Mouse (Mus musculus): ENCODE measurements around the gene Scube1. TPM values are rescaled to one million over a fixed set of nuclear protein-coding genes. Genes with fewer than 3 reads are reported as not detected.

The Scube1 gene
- polyA plus RNA-seq, 1 experiment from 2014 or later: 10.3 TPM

GRCm38 (mm10) chr15:83570641-83571040, 154.2 kb downstream of the Scube1 start:
- H3K4me3 ChIP-seq (replicated peaks): no peak overlapping the region
- no peak overlapping the region for H3K4me2 ChIP-seq
- H3K4me1 ChIP-seq: no peaks in the 10 kb centered on the region
- H3K36me3 ChIP-seq: peaks cover 12% of the 10 kb centered on the region; the same call in 1 of the 2 replicates
- no peak overlapping the region for H3K27ac ChIP-seq
- no peak overlapping the region for H3K9ac ChIP-seq
- no peak for ATAC-seq (ENCODE audit: insufficient read depth, low FRiP score, low read depth)
- WGBS: 63% methylated on average over 2 of the region's 2 CpGs
- H3K27me3 ChIP-seq (replicated peaks): no peaks in the 10 kb centered on the region
- no peaks in the 10 kb centered on the region for H3K9me3 ChIP-seq

DNA sequence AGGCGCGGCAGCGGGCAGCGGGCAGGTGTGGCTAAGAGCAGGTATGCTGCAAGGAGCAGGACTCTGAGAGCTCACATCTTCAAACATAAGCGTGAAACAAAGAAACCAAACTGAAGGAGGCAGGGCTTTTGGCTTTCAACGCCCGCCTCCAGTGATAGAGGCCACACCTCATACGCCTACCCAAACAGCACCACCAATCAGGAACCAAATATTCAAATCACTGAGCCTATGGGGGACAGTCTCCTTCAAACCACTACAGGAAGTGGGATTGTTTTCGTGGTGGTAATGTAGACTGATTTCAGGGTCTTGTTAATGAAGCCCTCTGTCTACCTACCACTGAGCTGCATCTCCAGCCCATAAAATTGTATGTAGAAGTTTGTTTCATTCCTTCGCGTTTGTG, 155.1 kb downstream of the Scube1 start:
- Histone ChIP-seq H3K4me1 (no peaks in the 10 kb centered on the region), H3K27me3 (replicated peaks) (no peaks in the 10 kb centered on the region), H3K4me2 (no peak overlapping the region), H3K36me3 (0 out of 2 replicates have a peak, but pooled peaks cover 5% of the 10 kb centered on the region), H3K4me3 (replicated peaks) (no peak overlapping the region), H3K27ac (no peak overlapping the region), H3K9me3 (no peaks in the 10 kb centered on the region), H3K9ac (no peak overlapping the region)
- 56% methylated on average over 11 of the region's 11 CpGs for WGBS
- no peak for ATAC-seq (ENCODE audit: insufficient read depth, low FRiP score, low read depth)

- no peak for ATAC-seq (ENCODE audit: insufficient read depth, low FRiP score, low read depth)
- peaks cover 9% of the 10 kb centered on the region for H3K4me1 ChIP-seq
- no peak overlapping the region for H3K4me2 ChIP-seq
- no peaks in the 10 kb centered on the region for H3K27me3 ChIP-seq (replicated peaks)
- WGBS: 94% methylated on average over 5 of the region's 5 CpGs
- no peaks in the 10 kb centered on the region for H3K9me3 ChIP-seq
- H3K4me3 ChIP-seq (replicated peaks): no peak overlapping the region
- 0 out of 2 replicates have a peak, but pooled peaks cover 2% of the 10 kb centered on the region for H3K36me3 ChIP-seq
- no peak overlapping the region for H3K27ac ChIP-seq
- H3K9ac ChIP-seq: no peak overlapping the region
Measured at GRCm38 (mm10) chr15:83568544-83568943, 156.3 kb downstream of the Scube1 start.

- Histone ChIP-seq H3K4me2 (no peak overlapping the region), H3K27me3 (replicated peaks) (no peaks in the 10 kb centered on the region), H3K4me1 (peaks cover 15% of the 10 kb centered on the region), H3K27ac (no peak overlapping the region), H3K36me3 (no peaks in the 10 kb centered on the region), H3K9ac (no peak overlapping the region), H3K4me3 (replicated peaks) (no peak overlapping the region), H3K9me3 (no peaks in the 10 kb centered on the region)
- ATAC-seq (ENCODE audit: insufficient read depth, low FRiP score, low read depth): no peak
- 80% methylated on average over 3 of the region's 3 CpGs for WGBS
Measured at GRCm38 (mm10) chr15:83567728-83568127, 157.1 kb downstream of the Scube1 start.

DNA sequence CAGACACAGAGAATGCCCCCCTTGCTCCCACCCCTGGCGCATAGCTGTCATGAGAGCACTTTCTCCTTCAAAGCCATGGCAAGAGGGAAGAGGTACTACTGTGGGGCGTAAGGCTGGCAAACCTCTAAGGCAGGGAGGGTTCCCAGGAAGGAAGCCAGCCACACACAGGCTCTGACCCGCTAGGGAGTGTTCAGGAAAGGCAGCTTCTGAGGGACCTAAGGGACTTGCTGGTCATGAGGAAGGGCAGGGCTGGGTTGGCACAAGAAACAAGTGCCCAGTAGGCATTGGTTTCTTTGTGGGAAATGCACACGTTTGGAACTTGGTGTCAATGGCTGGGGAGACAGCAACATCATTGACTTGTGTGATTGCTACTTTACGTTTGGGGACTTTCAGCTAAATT, 158.8 kb downstream of the Scube1 start:
- 73% methylated on average over 5 of the region's 5 CpGs for WGBS
- H3K27ac ChIP-seq: no peak overlapping the region
- H3K27me3 ChIP-seq (replicated peaks): no peaks in the 10 kb centered on the region
- no peak overlapping the region for H3K4me3 ChIP-seq (replicated peaks)
- H3K4me1 ChIP-seq: peaks cover 17% of the 10 kb centered on the region
- no peak for ATAC-seq (ENCODE audit: insufficient read depth, low FRiP score, low read depth)
- no peak overlapping the region for H3K4me2 ChIP-seq
- H3K36me3 ChIP-seq: no peaks in the 10 kb centered on the region
- H3K9me3 ChIP-seq: no peaks in the 10 kb centered on the region
- no peak overlapping the region for H3K9ac ChIP-seq

DNA sequence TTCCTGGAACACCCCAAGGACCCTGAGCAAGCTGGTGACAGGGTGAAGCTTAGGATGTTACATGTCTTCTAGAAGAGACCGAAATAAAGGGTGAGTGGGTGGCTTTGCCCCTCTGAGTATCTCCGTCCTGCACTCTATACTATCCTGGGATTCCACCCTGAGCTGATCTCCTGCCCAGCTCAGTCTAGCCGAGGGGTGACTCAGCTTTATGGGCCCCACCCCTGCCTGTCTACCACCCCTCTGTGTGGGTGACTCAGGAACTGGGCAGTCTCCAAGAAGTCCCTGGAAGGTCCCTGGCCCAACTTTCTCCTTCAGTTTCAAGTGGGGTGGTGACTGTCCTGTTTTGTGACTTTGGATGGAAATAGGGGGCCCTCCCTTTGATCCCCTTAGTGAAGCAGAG, 159.4 kb downstream of the Scube1 start:
- ATAC-seq (ENCODE audit: insufficient read depth, low FRiP score, low read depth): peak; percentile 74; the same call in 1 of the 2 replicates
- no peak overlapping the region for H3K4me2 ChIP-seq

GRCm38 (mm10) chr15:83563857-83564651, 160.8 kb downstream of the Scube1 start:
- Histone ChIP-seq H3K4me2 (peak overlapping the region; percentile 96), H3K36me3 (no peaks in the 10 kb centered on the region), H3K4me3 (replicated peaks) (peak overlapping the region; percentile 56), H3K27ac (peak overlapping the region; percentile 66), H3K9me3 (no peaks in the 10 kb centered on the region), H3K4me1 (peaks cover 17% of the 10 kb centered on the region), H3K9ac (peak overlapping the region; percentile 54; the same call in 1 of the 2 replicates), H3K27me3 (replicated peaks) (no peaks in the 10 kb centered on the region)
- 2% methylated on average over 27 of the region's 27 CpGs for whole genome bisulfite sequencing
- ATAC-seq (ENCODE audit: insufficient read depth, low FRiP score, low read depth): peak; percentile 50

More for the DNA sequence above, 159.4 kb downstream of the Scube1 start:
- WGBS: 69% methylated on average over 3 of the region's 3 CpGs
- Histone ChIP-seq H3K27me3 (replicated peaks) (no peaks in the 10 kb centered on the region), H3K9ac (no peak overlapping the region), H3K36me3 (no peaks in the 10 kb centered on the region), H3K27ac (no peak overlapping the region), H3K9me3 (no peaks in the 10 kb centered on the region), H3K4me3 (replicated peaks) (no peak overlapping the region), H3K4me1 (peaks cover 17% of the 10 kb centered on the region)

DNA sequence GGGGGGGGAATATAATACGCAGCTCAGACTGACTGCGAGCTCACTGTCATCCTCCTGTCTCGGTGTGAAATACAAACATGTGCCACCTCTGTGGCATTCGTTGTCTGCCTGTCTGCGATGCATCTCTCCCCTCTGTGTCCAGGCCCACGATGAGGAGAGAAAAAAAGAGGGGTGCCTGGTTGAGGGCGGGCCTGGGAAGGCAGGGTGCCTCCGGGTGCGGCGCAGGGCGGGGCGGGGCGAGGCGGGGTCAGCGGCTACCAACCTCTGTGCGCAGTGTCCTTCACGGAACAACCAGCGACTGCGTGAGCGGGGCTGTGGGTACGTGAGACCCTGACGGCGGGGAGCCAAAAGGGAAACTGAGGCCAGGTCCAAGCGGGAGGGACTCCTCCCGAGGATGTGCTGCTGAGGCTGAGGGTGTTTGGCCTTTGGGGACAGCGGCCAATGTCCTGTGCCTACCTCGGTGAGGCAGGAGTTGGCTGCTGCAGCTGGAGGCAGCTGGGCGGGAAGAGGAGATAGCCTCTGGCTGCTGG, 161.4 kb downstream of the Scube1 start, which contains the start of the genes Tspo and Mcat:
Gene Tspo, plus strand, starts transcription at position 266 of the 530 bp plus-strand sequence.
Gene Mcat, minus strand, starts transcription at position 461 of the 530 bp plus-strand sequence.
- peak within 1 kb of the TSS; percentile 96 for H3K4me2 ChIP-seq
- under 1% methylated on average over 28 of the region's 28 CpGs for WGBS
- peak within 1 kb of the TSS; percentile 56 for H3K4me3 ChIP-seq (replicated peaks)
- peak within 1 kb of the TSS; percentile 54; the same call in 1 of the 2 replicates for H3K9ac ChIP-seq
- ATAC-seq (ENCODE audit: insufficient read depth, low FRiP score, low read depth): peak; percentile 67
- no peaks in the 10 kb centered on the region for H3K36me3 ChIP-seq
- no peaks in the 10 kb centered on the region for H3K9me3 ChIP-seq
- no peaks in the 10 kb centered on the region for H3K27me3 ChIP-seq (replicated peaks)
- H3K4me1 ChIP-seq: peaks cover 17% of the 10 kb centered on the region
- H3K27ac ChIP-seq: peak within 1 kb of the TSS; percentile 66

GRCm38 (mm10) chr15:83562626-83563270, 162.1 kb downstream of the Scube1 start:
- peak overlapping the region; percentile 66 for H3K27ac ChIP-seq
- no peaks in the 10 kb centered on the region for H3K27me3 ChIP-seq (replicated peaks)
- peak overlapping the region; percentile 56 for H3K4me3 ChIP-seq (replicated peaks)
- no peak overlapping the region for H3K9ac ChIP-seq
- peak; percentile 56; the same call in 1 of the 2 replicates for ATAC-seq (ENCODE audit: insufficient read depth, low FRiP score, low read depth)
- peaks cover 17% of the 10 kb centered on the region for H3K4me1 ChIP-seq
- no peaks in the 10 kb centered on the region for H3K36me3 ChIP-seq
- H3K9me3 ChIP-seq: no peaks in the 10 kb centered on the region
- 39% methylated on average over 15 of the region's 15 CpGs for WGBS
- H3K4me2 ChIP-seq: peak overlapping the region; percentile 96

DNA sequence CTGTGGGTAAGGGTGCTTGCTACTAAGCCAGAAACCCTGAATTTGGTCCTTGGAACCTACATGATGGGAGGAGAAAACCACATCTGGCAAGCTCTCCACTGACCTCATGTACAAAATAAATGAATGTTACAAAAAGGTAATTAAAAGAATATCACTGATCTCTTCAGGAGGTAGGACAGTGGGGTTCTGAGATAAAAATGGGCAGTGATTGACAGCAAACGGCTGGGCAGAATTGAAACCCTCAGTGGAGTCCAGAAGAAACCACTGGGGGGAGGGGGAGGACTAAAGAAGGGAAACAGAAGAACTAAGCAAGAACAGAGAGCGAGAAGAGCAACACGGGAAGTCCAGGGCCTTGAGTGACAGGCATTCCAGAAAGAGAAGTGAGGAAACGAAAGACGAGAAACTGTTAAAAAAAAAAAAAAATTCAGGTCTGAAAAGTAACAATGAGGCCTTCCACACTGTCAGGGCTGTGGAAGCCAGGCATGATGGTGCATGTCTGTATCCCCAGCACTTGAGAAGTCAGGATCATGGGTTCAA, 163.8 kb downstream of the Scube1 start:
- Histone ChIP-seq H3K4me1 (peaks cover 17% of the 10 kb centered on the region), H3K36me3 (no peaks in the 10 kb centered on the region), H3K4me2 (no peak overlapping the region), H3K9ac (no peak overlapping the region), H3K27ac (no peak overlapping the region), H3K4me3 (replicated peaks) (no peak overlapping the region), H3K27me3 (replicated peaks) (no peaks in the 10 kb centered on the region), H3K9me3 (no peaks in the 10 kb centered on the region)
- WGBS: 59% methylated on average over 5 of the region's 5 CpGs
- no peak for ATAC-seq (ENCODE audit: insufficient read depth, low FRiP score, low read depth)

DNA sequence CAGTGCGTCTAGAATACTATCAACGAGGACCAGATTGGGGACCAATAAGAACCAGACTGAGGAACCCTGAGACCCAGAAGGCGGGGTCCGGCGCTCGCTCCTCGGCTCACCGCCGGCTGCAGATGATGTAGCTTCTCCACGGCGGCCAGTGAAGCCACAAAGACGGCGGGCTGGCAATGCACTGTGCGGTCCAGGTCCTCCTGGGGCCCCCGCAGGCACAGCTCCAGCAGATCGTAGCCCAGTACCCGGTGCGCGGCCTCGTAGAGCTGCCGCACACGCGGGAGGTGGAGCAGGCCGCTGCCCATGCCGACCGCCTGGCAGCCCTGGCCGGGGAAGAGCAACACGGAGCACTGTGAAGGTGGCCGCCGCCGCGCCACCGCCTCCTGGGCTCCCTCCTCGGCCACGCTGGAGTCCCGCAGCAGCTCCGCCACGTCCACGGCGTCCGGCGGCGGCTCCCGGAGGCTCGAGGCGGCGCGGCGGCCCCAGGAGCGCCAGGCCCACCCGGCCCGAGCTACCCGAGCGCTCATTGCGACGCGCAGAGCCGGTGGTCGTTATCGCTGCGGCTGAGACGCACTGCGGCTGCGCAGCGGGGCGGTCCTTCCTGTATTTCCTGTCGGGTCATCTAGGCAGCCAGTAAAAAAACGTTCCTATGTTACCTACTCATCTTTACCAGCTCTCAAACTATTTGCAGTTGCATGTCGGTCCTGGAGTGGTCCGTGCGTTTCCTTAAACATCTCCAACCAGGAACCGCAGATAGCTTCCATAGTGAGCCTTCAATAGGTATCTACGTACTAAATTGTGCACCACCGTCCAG, 169.5 kb downstream of the Scube1 start:
- no peaks in the 10 kb centered on the region for H3K27me3 ChIP-seq (replicated peaks)
- H3K4me1 ChIP-seq: peaks cover 9% of the 10 kb centered on the region; the same call in 1 of the 2 replicates
- H3K9ac ChIP-seq: peak overlapping the region; percentile 93
- H3K27ac ChIP-seq: peak overlapping the region; percentile 86
- WGBS: under 1% methylated on average over 73 of the region's 74 CpGs
- peak; percentile 86 for ATAC-seq (ENCODE audit: insufficient read depth, low FRiP score, low read depth)
- no peaks in the 10 kb centered on the region for H3K9me3 ChIP-seq
- H3K36me3 ChIP-seq: peaks cover 6% of the 10 kb centered on the region; the same call in 1 of the 2 replicates
- peak overlapping the region; percentile 84 for H3K4me2 ChIP-seq
- peak overlapping the region; percentile 78 for H3K4me3 ChIP-seq (replicated peaks)
